In genomic region chr8:70001892-70002191, GRCm38 (mm10) we compare ENCODE assay signal across 7 mouse cellular contexts. TPM values are rescaled to one million over a fixed set of nuclear protein-coding genes. Genes with fewer than 3 reads are reported as not detected.
DNase-seq lines count a peak whose midpoint lies in the region; ATAC-seq and TF ChIP-seq lines count a peak whose summit lies in the region.
"Not testable (repeated sequence)": the region's sequence is repeated elsewhere in the genome, so short reads cannot be mapped to it uniquely, and the experiment has no call there.

No protein-coding gene starts in this region.

- H3K27ac ChIP-seq in brown adipose tissue, adult 24 weeks (replicated peaks; ENCODE audit: low read depth, low read length) = 0 out of 2 replicates have a peak overlapping the region, but pooled peaks have one; percentile 16
- H3K27ac ChIP-seq in heart, embryonic 10.5 days = peak overlapping the region; percentile 91
- H3K27ac ChIP-seq in hindbrain, embryonic 12.5 days = not testable (repeated sequence)
- peak overlapping the region; percentile 78; the same call in 1 of the 2 replicates for H3K27ac ChIP-seq in kidney, embryonic 15.5 days
- peak overlapping the region; percentile 88 for H3K27ac ChIP-seq in liver, embryonic 13.5 days
- peak overlapping the region; percentile 78; the same call in 1 of the 2 replicates for H3K27ac ChIP-seq in spleen, adult 2 months (ENCODE audit: insufficient read depth, low read length)

- not testable (repeated sequence) for ATAC-seq in hindbrain, embryonic 12.5 days (ENCODE audit: low FRiP score); kidney, embryonic 15.5 days (replicated peaks; ENCODE audit: low FRiP score); liver, embryonic 13.5 days (ENCODE audit: low read depth)

- not testable (repeated sequence) for TF ChIP-seq CTCF in spleen, adult 2 months (IDR thresholded peaks at IDR 0.05; ENCODE audit: extremely low read depth, insufficient read depth, insufficient read length, insufficient replicate concordance)

- not testable (repeated sequence) for TF ChIP-seq POLR2A in spleen, adult 2 months (IDR thresholded peaks at IDR 0.05; ENCODE audit: low read depth, low read length)

- H3K4me2 ChIP-seq in hindbrain, embryonic 12.5 days (replicated peaks) = peak overlapping the region; percentile 36
- peak overlapping the region; percentile 56 for H3K4me2 ChIP-seq in kidney, embryonic 15.5 days
- H3K4me2 ChIP-seq in liver, embryonic 13.5 days = peak overlapping the region; percentile 73

- H3K36me3 ChIP-seq in heart, embryonic 10.5 days; hindbrain, embryonic 12.5 days; kidney, embryonic 15.5 days; liver, embryonic 13.5 days; megakaryocyte, embryonic 14.5 days (replicated peaks; ENCODE audit: low read length); spleen, adult 2 months (ENCODE audit: control insufficient read depth, insufficient read depth, low read length): not testable (repeated sequence)

- not testable (repeated sequence) for H3K27me3 ChIP-seq in heart, embryonic 10.5 days (ENCODE audit: insufficient read depth, poor library complexity, severe bottlenecking); hindbrain, embryonic 12.5 days; kidney, embryonic 15.5 days; liver, embryonic 13.5 days; megakaryocyte, embryonic 14.5 days (replicated peaks); spleen, adult 2 months (ENCODE audit: control insufficient read depth, insufficient read depth, low read length)

- H3K9me3 ChIP-seq in heart, embryonic 10.5 days; hindbrain, embryonic 12.5 days (replicated peaks); kidney, embryonic 15.5 days (replicated peaks); liver, embryonic 13.5 days (replicated peaks); megakaryocyte, embryonic 14.5 days: not testable (repeated sequence)

- WGBS in heart, embryonic 10.5 days = 33% methylated on average over 7 of the region's 7 CpGs
- WGBS in hindbrain, embryonic 12.5 days = 48% methylated on average over 7 of the region's 7 CpGs
- WGBS in kidney, embryonic 15.5 days = 34% methylated on average over 7 of the region's 7 CpGs
- WGBS in liver, embryonic 13.5 days (ENCODE audit: insufficient replicate concordance) = 21% methylated on average over 7 of the region's 7 CpGs
- 29% methylated on average over 7 of the region's 7 CpGs for WGBS in spleen, adult 2 months

- DNase-seq in heart, embryonic 10.5 days (ENCODE audit: low spot score); liver, embryonic 13.5 days; spleen, adult 2 months (ENCODE audit: low read depth in 1 of 2, low spot score in 2 of 2): not testable (repeated sequence)

- H3K4me1 ChIP-seq in brown adipose tissue, adult 24 weeks (ENCODE audit: control insufficient read depth, insufficient read depth, insufficient read length, low read length); hindbrain, embryonic 12.5 days: not testable (repeated sequence)
- H3K4me1 ChIP-seq in heart, embryonic 10.5 days = peaks cover 17% of the 10 kb centered on the region; the same call in 1 of the 2 replicates
- H3K4me1 ChIP-seq in kidney, embryonic 15.5 days = peaks cover 14% of the 10 kb centered on the region
- peaks cover 42% of the 10 kb centered on the region for H3K4me1 ChIP-seq in liver, embryonic 13.5 days (replicated peaks)
- peaks cover 44% of the 10 kb centered on the region for H3K4me1 ChIP-seq in megakaryocyte, embryonic 14.5 days
- peaks cover 16% of the 10 kb centered on the region; the same call in 1 of the 2 replicates for H3K4me1 ChIP-seq in spleen, adult 2 months (ENCODE audit: control insufficient read depth, insufficient read depth, insufficient read length)

- H3K9ac ChIP-seq in hindbrain, embryonic 12.5 days = not testable (repeated sequence)
- peak overlapping the region; percentile 23; the same call in 1 of the 2 replicates for H3K9ac ChIP-seq in kidney, embryonic 15.5 days
- peak overlapping the region; percentile 74 for H3K9ac ChIP-seq in liver, embryonic 13.5 days

- H3K4me3 ChIP-seq in brown adipose tissue, adult 24 weeks (ENCODE audit: insufficient read depth, low read depth, low read length); hindbrain, embryonic 12.5 days; spleen, adult 2 months (ENCODE audit: extremely low read depth, insufficient read depth, insufficient read length): not testable (repeated sequence)
- H3K4me3 ChIP-seq in heart, embryonic 10.5 days = peak overlapping the region; percentile 57
- H3K4me3 ChIP-seq in kidney, embryonic 15.5 days (replicated peaks) = peak overlapping the region; percentile 29; the same call in 1 of the 2 replicates
- peak overlapping the region; percentile 46 for H3K4me3 ChIP-seq in liver, embryonic 13.5 days (replicated peaks)
- peak overlapping the region; percentile 91 for H3K4me3 ChIP-seq in megakaryocyte, embryonic 14.5 days (replicated peaks)

RNA-seq across cellular contexts. Expression of gene Gatad2a, which starts 5.7 kb away (rescaled TPM):
- polyA plus RNA-seq in brown adipose tissue, adult 24 weeks (2012; ENCODE audit: insufficient read depth, insufficient read length, missing spikeins) = 33.7 and 35.6 TPM in 2 replicates
- 47.5 and 49.0 TPM in 2 replicates for polyA plus RNA-seq in heart, embryonic 10.5 days (2016; fragmentation: Nextera tagmentation; extraction: Ambion mirVana)
- 53.1 and 54.8 TPM in 2 replicates for polyA plus RNA-seq in hindbrain, embryonic 12.5 days (2016; fragmentation: Nextera tagmentation; extraction: Ambion mirVana)
- 40.0 and 42.2 TPM in 2 replicates for polyA plus RNA-seq in kidney, embryonic 15.5 days (2015; fragmentation: Nextera tagmentation; extraction: Ambion mirVana)
- 27.1 and 27.8 TPM in 2 replicates for polyA plus RNA-seq in liver, embryonic 13.5 days (2015; fragmentation: Nextera tagmentation; extraction: Ambion mirVana)
- polyA plus RNA-seq in megakaryocyte, embryonic 14.5 days (2012; ENCODE audit: insufficient read depth, low replicate concordance) = 83.9 and 88.5 TPM in 2 replicates
- polyA plus RNA-seq in spleen, adult 2 months (2012; rRNA removed) = 45.8 and 64.6 TPM in 2 replicates

RNA-seq across cellular contexts. Expression of gene Mau2, which starts 40.7 kb away (rescaled TPM):
- polyA plus RNA-seq in brown adipose tissue, adult 24 weeks (2012; ENCODE audit: insufficient read depth, insufficient read length, missing spikeins) = 12.3 and 16.4 TPM in 2 replicates
- polyA plus RNA-seq in heart, embryonic 10.5 days (2016; fragmentation: Nextera tagmentation; extraction: Ambion mirVana) = 46.5 and 49.9 TPM in 2 replicates
- 73.5 and 76.0 TPM in 2 replicates for polyA plus RNA-seq in hindbrain, embryonic 12.5 days (2016; fragmentation: Nextera tagmentation; extraction: Ambion mirVana)
- polyA plus RNA-seq in kidney, embryonic 15.5 days (2015; fragmentation: Nextera tagmentation; extraction: Ambion mirVana) = 51.7 and 55.7 TPM in 2 replicates
- 22.7 and 26.6 TPM in 2 replicates for polyA plus RNA-seq in liver, embryonic 13.5 days (2015; fragmentation: Nextera tagmentation; extraction: Ambion mirVana)
- polyA plus RNA-seq in megakaryocyte, embryonic 14.5 days (2012; ENCODE audit: insufficient read depth, low replicate concordance) = 6.5 and 11.5 TPM in 2 replicates
- polyA plus RNA-seq in spleen, adult 2 months (2012; rRNA removed) = 83.3 and 108 TPM in 2 replicates

RNA-seq across cellular contexts. Expression of gene Sugp1, which starts 40.8 kb away (rescaled TPM):
- polyA plus RNA-seq in brown adipose tissue, adult 24 weeks (2012; ENCODE audit: insufficient read depth, insufficient read length, missing spikeins) = 7.6 and 9.0 TPM in 2 replicates
- 41.1 and 45.0 TPM in 2 replicates for polyA plus RNA-seq in heart, embryonic 10.5 days (2016; fragmentation: Nextera tagmentation; extraction: Ambion mirVana)
- polyA plus RNA-seq in hindbrain, embryonic 12.5 days (2016; fragmentation: Nextera tagmentation; extraction: Ambion mirVana) = 53.7 and 56.0 TPM in 2 replicates
- 44.1 and 48.7 TPM in 2 replicates for polyA plus RNA-seq in kidney, embryonic 15.5 days (2015; fragmentation: Nextera tagmentation; extraction: Ambion mirVana)
- polyA plus RNA-seq in liver, embryonic 13.5 days (2015; fragmentation: Nextera tagmentation; extraction: Ambion mirVana) = 20.2 and 21.7 TPM in 2 replicates
- polyA plus RNA-seq in megakaryocyte, embryonic 14.5 days (2012; ENCODE audit: insufficient read depth, low replicate concordance) = 38.9 and 42.3 TPM in 2 replicates
- 8.9 and 9.4 TPM in 2 replicates for polyA plus RNA-seq in spleen, adult 2 months (2012; rRNA removed)
